Mouse (Mus musculus): ENCODE measurements around the gene Plk5.
A peak's percentile ranks its signal among the peaks of the same experiment; 100 is the strongest.

GRCm38 (mm10) chr10:80331636-80332524 is 24.4 kb upstream of the Plk5 start:
- peak; percentile 75 for TF ChIP-seq TAL1 (IDR thresholded peaks at IDR 0.05; ENCODE audit: low read length)
- TF ChIP-seq CTCF (IDR thresholded peaks at IDR 0.05 in 2 of 3, conservative IDR thresholded peaks at IDR 0.05 in 1 of 3; ENCODE audit: control insufficient read depth in 1 of 3, insufficient read depth in 1 of 3, low read depth in 2 of 3, low read length in 3 of 3, poor library complexity in 1 of 3, severe bottlenecking in 1 of 3) = no peak
- no peak for TF ChIP-seq ZKSCAN1 (IDR thresholded peaks at IDR 0.05; ENCODE audit: low read depth, low read length)
